Mouse (Mus musculus): Measurements from ENCODE around the gene Galnt17.

Galnt17 gene

DNA sequence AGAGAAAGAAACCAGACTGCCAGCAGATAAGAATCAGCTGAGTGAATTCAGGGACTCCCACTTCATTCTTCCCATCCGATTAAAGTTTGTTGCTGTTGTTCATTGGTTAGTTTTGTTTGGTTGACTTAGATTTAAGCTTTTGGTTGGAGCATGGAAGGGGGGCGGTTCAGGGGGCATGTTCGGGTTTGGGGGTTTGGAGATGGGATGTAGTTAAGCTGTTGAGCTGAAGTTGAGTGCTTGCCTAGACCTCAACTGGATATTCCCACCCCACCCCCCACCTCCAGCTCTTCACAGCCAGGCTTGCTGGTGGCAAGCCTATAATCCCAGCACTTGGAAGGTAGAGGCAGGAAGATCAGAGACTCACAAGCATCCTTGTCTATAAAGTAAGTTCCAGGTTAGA lies at the start of gene Galnt17:
Galnt17 (minus strand) TSS at position 101 of the 400 bp plus-strand sequence.
- no peak for DNase-seq

GRCm38 (mm10) chr5:131334536-131334935 lies 26.2 kb upstream of the Galnt17 start:
- DNase-seq, result no peak

DNA sequence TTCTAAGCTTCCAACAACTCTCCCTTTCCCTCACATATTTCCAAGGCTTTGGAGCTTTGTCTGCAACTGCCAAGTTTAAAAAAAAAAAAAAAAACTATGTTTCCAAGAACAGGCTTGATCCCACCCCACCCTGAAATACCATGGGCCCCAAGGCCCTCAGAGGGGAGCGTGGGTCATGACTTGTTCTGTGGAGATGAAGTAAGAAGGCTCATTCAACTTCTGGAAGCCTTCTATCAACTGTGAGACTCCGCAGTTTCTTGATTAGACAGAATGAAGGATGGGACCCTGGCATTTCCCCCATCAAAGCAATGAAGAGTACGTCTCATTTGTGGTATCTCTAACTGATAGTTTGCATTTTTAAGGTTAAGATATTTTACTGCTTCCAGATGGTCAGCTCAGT lies 13.0 kb upstream of the Galnt17 start:
- no peak for DNase-seq

DNA sequence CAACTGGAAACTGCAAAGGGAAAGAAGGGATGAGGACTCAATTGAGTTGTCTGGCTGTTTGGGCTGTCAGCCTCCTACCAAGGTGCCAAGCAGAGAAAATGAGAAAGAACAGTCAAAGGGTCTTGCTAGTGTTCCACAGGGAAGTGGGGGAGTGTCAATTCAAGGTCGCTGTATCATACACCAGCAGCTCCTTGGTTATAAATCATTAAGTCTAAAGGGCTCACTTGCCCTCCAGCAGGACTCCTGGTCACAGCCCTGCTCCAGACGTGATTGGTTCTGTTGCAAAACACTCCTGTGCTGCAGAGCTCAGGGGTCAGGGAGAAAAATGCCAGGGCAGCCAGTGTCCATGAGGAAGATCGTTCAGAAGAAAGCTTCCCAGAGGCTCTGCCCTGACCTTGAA lies 11.3 kb upstream of the Galnt17 start:
- DNase-seq, result no peak

DNA sequence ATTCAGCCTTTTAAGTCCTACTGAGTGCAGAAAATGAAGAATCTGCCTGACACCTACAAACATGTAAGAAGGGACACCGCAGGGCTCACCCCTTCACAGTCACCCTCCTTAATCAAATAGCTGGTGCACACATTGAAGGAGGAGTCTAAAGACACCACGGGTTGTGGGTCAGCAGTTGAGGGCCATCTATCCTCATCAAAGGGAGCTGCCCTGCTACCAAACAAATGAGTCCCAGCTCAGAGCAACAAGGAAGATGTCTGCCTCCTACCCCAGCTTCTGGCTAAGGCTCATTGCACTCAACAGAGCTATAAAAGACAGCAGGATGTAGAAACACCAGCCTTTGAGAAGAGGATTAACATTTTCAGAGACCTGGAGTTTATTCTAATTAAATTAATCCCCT lies 10.8 kb upstream of the Galnt17 start:
- DNase-seq, result no peak

GRCm38 (mm10) chr5:131315016-131315415 lies 6.7 kb upstream of the Galnt17 start:
- DNase-seq, result no peak

DNA sequence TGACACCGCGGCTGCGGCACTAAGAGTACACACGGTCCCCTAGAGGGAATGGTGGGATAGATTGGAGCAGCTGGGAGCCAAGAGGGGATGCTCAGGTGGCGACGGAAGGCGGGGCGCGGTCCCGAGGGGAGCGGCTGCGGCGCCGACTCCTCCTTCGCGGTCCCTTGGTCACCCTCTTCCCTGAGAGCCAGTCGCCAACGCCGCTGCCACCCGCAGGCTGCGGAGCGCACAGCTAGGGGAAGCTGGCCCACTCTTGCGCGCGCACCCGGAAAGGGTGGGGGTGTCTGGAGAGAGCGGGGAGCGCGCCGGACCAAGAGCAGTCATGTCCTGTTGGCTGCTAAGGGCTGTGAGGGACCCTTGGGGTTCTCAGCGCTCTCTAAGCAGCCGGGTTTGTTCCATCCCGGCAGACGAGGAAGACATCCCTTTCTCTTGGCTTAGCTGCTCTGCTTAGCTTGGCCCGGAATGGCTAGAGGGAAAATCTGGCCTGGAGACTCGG lies 593 bp downstream of the Galnt17 start:
- DNase-seq, result no peak

- peak in 1 of 2 experiments; percentile 2 for DNase-seq
Measured at GRCm38 (mm10) chr5:131306908-131307655, 1.2 kb downstream of the Galnt17 start.

GRCm38 (mm10) chr5:131306321-131306907 lies 1.9 kb downstream of the Galnt17 start:
- no peak for DNase-seq

DNA sequence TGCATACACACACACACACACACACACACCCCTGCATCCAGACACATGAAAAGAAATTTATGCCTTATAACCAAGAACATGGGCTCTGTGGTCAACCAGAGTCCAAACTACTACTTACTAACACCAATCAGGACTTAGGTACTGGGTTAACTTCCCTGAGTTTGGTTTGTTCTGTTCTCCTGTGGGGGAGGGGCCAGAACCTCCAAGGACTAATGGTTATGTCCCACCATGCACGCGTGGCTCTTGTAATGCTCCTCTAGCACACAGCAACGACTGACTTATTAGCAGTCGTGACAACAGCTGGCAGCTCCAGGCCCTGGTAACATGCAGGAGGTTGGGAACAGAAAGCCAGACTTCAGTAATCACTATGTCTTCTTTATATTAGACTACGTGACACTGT lies 3.1 kb downstream of the Galnt17 start:
- no peak for DNase-seq

- no peak for DNase-seq
Measured at GRCm38 (mm10) chr5:131301526-131301925, 6.8 kb downstream of the Galnt17 start.

- DNase-seq, result no peak
Measured at GRCm38 (mm10) chr5:131293726-131294449, 14.4 kb downstream of the Galnt17 start.

GRCm38 (mm10) chr5:131287091-131287490 lies 21.2 kb downstream of the Galnt17 start:
- no peak for DNase-seq

GRCm38 (mm10) chr5:131286680-131287079 lies 21.6 kb downstream of the Galnt17 start:
- DNase-seq, result no peak

DNA sequence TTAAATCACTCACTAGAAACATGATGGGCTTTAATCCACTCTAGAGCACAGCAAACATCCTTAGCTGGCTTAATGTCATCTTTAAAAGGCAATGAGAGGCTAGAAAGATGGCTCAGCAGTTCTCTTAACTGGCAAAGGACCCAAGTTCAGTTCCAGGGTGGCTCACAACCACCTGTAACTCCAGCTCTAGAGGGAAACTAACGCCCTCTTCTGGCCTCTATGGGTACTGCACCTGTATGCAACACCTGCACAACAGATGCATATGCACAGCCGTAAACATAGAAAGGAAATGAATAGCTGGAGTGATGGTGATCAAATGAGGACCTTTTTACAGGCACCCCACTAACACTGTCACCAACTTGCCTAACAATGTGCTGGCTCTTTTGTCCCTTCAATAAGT lies 27.9 kb downstream of the Galnt17 start:
- no peak for DNase-seq

GRCm38 (mm10) chr5:131279286-131279685 lies 29.0 kb downstream of the Galnt17 start:
- no peak for DNase-seq

DNA sequence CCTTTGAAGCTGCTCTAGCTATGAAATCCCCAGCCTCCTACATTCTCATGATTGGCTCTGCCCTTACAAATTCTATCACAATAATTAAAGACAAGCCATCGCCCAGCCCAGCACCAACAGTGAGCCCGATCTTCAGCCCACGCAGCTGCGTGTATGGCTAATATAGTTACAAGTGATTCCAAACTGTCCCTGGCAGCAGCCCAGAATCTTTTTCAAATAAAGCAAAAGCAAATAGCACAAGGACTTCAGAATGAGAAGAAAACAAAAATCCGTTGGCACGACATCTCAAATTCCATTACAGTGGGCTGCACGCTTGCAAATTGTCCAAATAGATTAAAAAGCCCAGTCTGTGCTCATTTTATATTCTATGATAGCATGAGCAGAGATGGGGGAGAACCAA lies 31.1 kb downstream of the Galnt17 start:
- DNase-seq, result no peak

DNA sequence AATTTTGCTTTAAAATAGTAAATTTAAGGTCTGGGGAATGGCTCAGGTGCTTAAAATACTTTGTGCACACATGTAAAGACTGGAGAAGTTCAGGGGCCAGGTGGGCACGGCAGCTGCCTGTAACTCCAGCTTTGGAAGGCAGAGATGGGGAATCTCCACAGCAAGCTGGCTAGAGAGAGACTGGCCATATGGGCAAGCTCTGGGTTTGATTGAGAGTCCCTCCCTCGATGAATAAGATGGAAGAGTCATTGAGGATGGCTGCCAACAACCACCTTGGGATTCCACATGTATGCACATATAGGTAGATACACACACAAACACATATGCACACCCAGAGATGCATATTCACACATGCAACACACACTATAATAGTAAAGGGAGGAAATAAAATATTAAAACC lies 42.0 kb downstream of the Galnt17 start:
- DNase-seq, result no peak

DNA sequence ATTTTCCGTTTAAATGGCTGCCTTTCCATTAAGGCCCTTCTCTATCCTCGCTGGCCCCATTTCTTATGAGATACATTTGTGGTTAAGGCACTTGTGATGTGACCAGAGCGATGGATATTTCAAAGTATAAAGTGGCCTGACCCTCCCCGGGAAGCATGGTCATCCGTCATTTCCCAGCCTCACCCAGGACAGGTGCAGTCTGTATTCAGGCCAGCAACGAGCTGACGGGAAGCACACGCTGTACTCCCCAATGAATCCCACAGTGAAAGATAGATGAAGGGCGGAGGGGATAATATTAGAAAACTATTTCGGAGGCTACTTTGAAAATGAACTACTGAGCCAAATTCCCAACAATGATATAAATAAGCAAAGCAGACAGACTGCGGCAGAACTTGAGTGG lies 44.2 kb downstream of the Galnt17 start:
- no peak for DNase-seq

GRCm38 (mm10) chr5:131250701-131251636 lies 57.3 kb downstream of the Galnt17 start:
- DNase-seq, result no peak

GRCm38 (mm10) chr5:131248416-131248815 lies 59.9 kb downstream of the Galnt17 start:
- DNase-seq, result no peak

GRCm38 (mm10) chr5:131246591-131246990 lies 61.7 kb downstream of the Galnt17 start:
- DNase-seq, result no peak

GRCm38 (mm10) chr5:131241689-131242088 lies 66.6 kb downstream of the Galnt17 start:
- no peak for DNase-seq

Measured in thymus, adult 18-20 months (tissue).